Mouse (Mus musculus) hindbrain, embryonic 16.5 days (tissue): ENCODE measurements at regions not wholly inside any gene's neighbourhood (a gene's known extent, or its start where the extent isn't known, plus 50 kb on each side); places are given as distances from the start of the nearest gene placed in this dataset.

Experiments used
- ATAC-seq: fragments of 200-750 bp; cut with Nextera tagmentation; 2 replicates; pipeline ENCODE4 v1.8.0; 2017; ENCODE audit warnings: moderate TSS enrichment, moderate library complexity
- H3K27ac ChIP-seq: fragments of 300-500 bp; sonication (generic); 2 replicates; pipeline ENCODE4 v1.5.1; 2014; ENCODE audit warnings: low read depth, mild to moderate bottlenecking, control low read depth, low read length, moderate library complexity
- H3K27me3 ChIP-seq: fragments of 300-500 bp; sonication (generic); replicated peaks from 2 replicates; pipeline ENCODE4 v1.6.1; 2014; ENCODE audit warnings: low read length; ENCODE audit not compliant: control insufficient read depth, insufficient read depth
- H3K36me3 ChIP-seq: fragments of 300-500 bp; sonication (generic); 2 replicates; pipeline ENCODE4 v1.6.1; 2014; ENCODE audit warnings: mild to moderate bottlenecking, low read length, moderate library complexity, mixed read lengths; ENCODE audit not compliant: control insufficient read depth, insufficient read depth
- H3K4me1 ChIP-seq: fragments of 300-500 bp; sonication (generic); 2 replicates; pipeline ENCODE4 v1.6.1; 2014; ENCODE audit warnings: low read depth, low read length; ENCODE audit not compliant: control insufficient read depth, insufficient read depth
- H3K4me2 ChIP-seq: fragments of 300-500 bp; sonication (generic); 2 replicates; pipeline ENCODE4 v1.6.1; 2014; ENCODE audit warnings: mild to moderate bottlenecking, low read length, control low read depth, moderate library complexity
- H3K4me3 ChIP-seq: fragments of 300-500 bp; sonication (generic); 2 replicates; pipeline ENCODE4 v1.5.1; 2014; ENCODE audit warnings: mild to moderate bottlenecking, low read length, control low read depth, moderate library complexity
- H3K9ac ChIP-seq: fragments of 300-500 bp; sonication (generic); 2 replicates; pipeline ENCODE4 v1.6.1; 2014; ENCODE audit warnings: low read depth, mild to moderate bottlenecking, control low read depth, low read length, moderate library complexity
- H3K9me3 ChIP-seq: fragments of 300-500 bp; sonication (generic); 2 replicates; pipeline ENCODE4 v1.6.1; 2014; ENCODE audit warnings: mild to moderate bottlenecking, low read length, moderate library complexity; ENCODE audit not compliant: control insufficient read depth
- WGBS: fragments of 180-500 bp; shearing (Covaris S2); extraction: QIAGEN DNeasy Blood & Tissue Kit; methylation state at CpG from one replicate; pipeline ENCODE4 v1.1.7; 2014; 5-methylcytosine and 5-hydroxymethylcytosine counted together

DNA sequence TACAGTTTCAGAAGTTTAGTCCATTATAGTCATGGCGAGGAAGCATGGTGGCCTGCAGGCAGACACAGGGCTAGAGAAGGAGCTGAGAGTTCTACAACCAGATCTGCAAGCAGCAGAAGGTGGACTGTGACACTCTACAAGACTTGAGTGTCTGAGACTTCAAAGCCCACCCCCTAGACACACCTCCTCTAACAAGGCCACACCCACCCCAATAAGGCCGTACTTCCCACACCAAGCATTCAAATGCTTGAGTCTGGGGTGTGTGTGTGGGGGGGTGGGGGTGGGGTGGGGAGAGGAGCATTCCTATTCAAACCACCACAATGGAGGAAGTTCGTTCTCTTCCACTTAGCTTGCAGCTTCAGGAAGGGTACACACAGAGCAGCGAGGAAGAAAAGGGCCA, 55.8 kb upstream of the 1700024P04Rik start:
- H3K4me3 ChIP-seq, result no peak overlapping the region
- 69% methylated on average over 4 of the region's 4 CpGs for WGBS
- ATAC-seq, result no peak
- H3K9ac ChIP-seq, result no peak overlapping the region
- no peaks in the 10 kb centered on the region for H3K9me3 ChIP-seq
- H3K4me2 ChIP-seq, result no peak overlapping the region
- H3K27me3 ChIP-seq, result no peaks in the 10 kb centered on the region
- no peak overlapping the region for H3K27ac ChIP-seq
- H3K4me1 ChIP-seq, result no peaks in the 10 kb centered on the region
- no peaks in the 10 kb centered on the region for H3K36me3 ChIP-seq

GRCm38 (mm10) chr13:99039063-99039385, 54.7 kb upstream of the 1700024P04Rik start:
- Histone ChIP-seq H3K4me1 (no peaks in the 10 kb centered on the region), H3K9me3 (no peaks in the 10 kb centered on the region), H3K9ac (no peak overlapping the region), H3K27me3 (no peaks in the 10 kb centered on the region), H3K36me3 (no peaks in the 10 kb centered on the region), H3K4me3 (no peak overlapping the region), H3K4me2 (no peak overlapping the region), H3K27ac (no peak overlapping the region)
- 96% methylated on average over 7 of the region's 7 CpGs for WGBS
- no peak for ATAC-seq

DNA sequence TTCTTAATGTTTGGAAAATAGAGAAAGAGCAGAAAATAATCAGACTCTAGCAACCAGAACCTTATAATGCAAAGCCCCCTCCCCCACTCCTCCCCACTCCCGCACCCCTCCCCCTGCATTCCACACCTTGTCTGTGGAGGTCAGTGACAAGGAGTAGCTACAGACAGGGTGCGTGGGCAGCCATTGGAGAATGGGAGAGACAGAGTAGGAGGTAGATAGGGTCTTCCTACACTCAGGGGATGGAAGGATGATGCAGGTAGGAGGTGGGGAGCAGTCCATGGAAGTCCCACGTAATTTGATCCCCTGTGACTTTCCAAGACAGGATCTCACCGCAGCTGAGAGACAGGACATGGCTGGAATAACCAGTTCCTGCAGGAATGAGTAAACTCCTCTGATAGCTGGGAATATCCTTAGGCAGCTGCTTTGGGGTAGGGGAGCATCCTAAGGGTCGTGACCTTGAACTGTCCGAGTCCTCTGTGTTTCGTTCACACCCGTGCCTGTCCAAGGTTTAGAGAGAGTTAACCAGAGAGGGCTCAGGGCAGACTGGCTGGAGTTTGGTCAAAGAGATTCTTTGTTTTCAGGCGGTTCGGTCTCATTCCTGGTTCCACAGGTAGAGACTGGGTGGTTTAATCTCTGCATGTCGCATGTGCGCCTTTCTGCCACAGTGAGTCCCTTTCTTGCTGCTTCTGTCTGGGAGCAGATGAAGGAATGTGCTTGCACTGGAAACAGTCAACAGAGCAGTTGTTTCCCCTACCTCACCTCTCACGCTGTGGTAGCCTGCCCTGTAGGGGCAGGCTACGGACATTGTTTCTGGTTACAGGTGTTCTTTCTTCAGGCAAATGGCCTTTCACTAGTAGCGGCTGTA, 54.1 kb upstream of the 1700024P04Rik start:
- 66% methylated on average over 15 of the region's 15 CpGs for WGBS
- H3K4me1 ChIP-seq, result no peaks in the 10 kb centered on the region
- no peak overlapping the region for H3K4me3 ChIP-seq
- H3K9me3 ChIP-seq, result no peaks in the 10 kb centered on the region
- no peak overlapping the region for H3K27ac ChIP-seq
- H3K36me3 ChIP-seq, result no peaks in the 10 kb centered on the region
- no peaks in the 10 kb centered on the region for H3K27me3 ChIP-seq
- H3K4me2 ChIP-seq, result no peak overlapping the region
- no peak overlapping the region for H3K9ac ChIP-seq
- no peak for ATAC-seq

GRCm38 (mm10) chr13:99037131-99037530, 52.8 kb upstream of the 1700024P04Rik start:
- no peaks in the 10 kb centered on the region for H3K9me3 ChIP-seq
- 97% methylated on average over 4 of the region's 4 CpGs for WGBS
- no peak overlapping the region for H3K4me3 ChIP-seq
- no peaks in the 10 kb centered on the region for H3K4me1 ChIP-seq
- H3K27ac ChIP-seq, result no peak overlapping the region
- no peaks in the 10 kb centered on the region for H3K27me3 ChIP-seq
- no peaks in the 10 kb centered on the region for H3K36me3 ChIP-seq
- no peak overlapping the region for H3K9ac ChIP-seq
- no peak for ATAC-seq
- no peak overlapping the region for H3K4me2 ChIP-seq
